Mouse (Mus musculus) forebrain, embryonic 13.5 days (tissue): Measurements from ENCODE around the gene Etv2. TPM values are rescaled to one million over a fixed set of nuclear protein-coding genes. Genes with fewer than 3 reads are reported as not detected.
A peak's percentile ranks its signal among the peaks of the same experiment; 100 is the strongest.

Experiments used
- ATAC-seq: fragments of 200-750 bp; cut with Nextera tagmentation; 2 replicates; pipeline ENCODE4 v1.8.0; 2017
- H3K27ac ChIP-seq: fragments of 300-500 bp; sonication (generic); 2 replicates; pipeline ENCODE4 v1.5.1; 2015; ENCODE audit warnings: inconsistent platforms, mild to moderate bottlenecking, moderate library complexity
- H3K27me3 ChIP-seq: fragments of 300-500 bp; sonication (generic); 2 replicates; pipeline ENCODE4 v1.6.1; 2015; ENCODE audit warnings: mild to moderate bottlenecking, inconsistent platforms
- H3K36me3 ChIP-seq: fragments of 300-500 bp; sonication (generic); 2 replicates; pipeline ENCODE4 v1.6.1; 2015; ENCODE audit warnings: mild to moderate bottlenecking, inconsistent platforms; ENCODE audit not compliant: poor library complexity, severe bottlenecking
- H3K4me1 ChIP-seq: fragments of 300-500 bp; sonication (generic); 2 replicates; pipeline ENCODE4 v1.6.1; 2015; ENCODE audit warnings: inconsistent platforms
- H3K4me2 ChIP-seq: fragments of 300-500 bp; sonication (generic); 2 replicates; pipeline ENCODE4 v1.6.1; 2015; ENCODE audit warnings: inconsistent platforms, mild to moderate bottlenecking, moderate library complexity
- H3K4me3 ChIP-seq: fragments of 300-500 bp; sonication (generic); 2 replicates; pipeline ENCODE4 v1.5.1; 2015; ENCODE audit warnings: mild to moderate bottlenecking, inconsistent platforms
- H3K9ac ChIP-seq: fragments of 300-500 bp; sonication (generic); 2 replicates; pipeline ENCODE4 v1.6.1; 2015; ENCODE audit warnings: mild to moderate bottlenecking, inconsistent platforms
- H3K9me3 ChIP-seq: fragments of 300-500 bp; sonication (generic); replicated peaks from 2 replicates; pipeline ENCODE4 v1.6.1; 2016; ENCODE audit warnings: inconsistent platforms
- WGBS: fragments of 180-500 bp; shearing (Covaris S2); methylation state at CpG from one replicate; pipeline ENCODE4 v1.1.7; 2015; 5-methylcytosine and 5-hydroxymethylcytosine counted together
- polyA plus RNA-seq: library from polyadenylated mRNA; unstranded; fragments of >200 nt; fragmentation: Nextera tagmentation; extraction: Ambion mirVana; gene quantifications from 2 replicates; pipeline ENCODE4 v1.2.1, GENCODE M21; 2015

Gene Etv2
- polyA plus RNA-seq, 1 experiment from 2014 or later, result not detected

DNA sequence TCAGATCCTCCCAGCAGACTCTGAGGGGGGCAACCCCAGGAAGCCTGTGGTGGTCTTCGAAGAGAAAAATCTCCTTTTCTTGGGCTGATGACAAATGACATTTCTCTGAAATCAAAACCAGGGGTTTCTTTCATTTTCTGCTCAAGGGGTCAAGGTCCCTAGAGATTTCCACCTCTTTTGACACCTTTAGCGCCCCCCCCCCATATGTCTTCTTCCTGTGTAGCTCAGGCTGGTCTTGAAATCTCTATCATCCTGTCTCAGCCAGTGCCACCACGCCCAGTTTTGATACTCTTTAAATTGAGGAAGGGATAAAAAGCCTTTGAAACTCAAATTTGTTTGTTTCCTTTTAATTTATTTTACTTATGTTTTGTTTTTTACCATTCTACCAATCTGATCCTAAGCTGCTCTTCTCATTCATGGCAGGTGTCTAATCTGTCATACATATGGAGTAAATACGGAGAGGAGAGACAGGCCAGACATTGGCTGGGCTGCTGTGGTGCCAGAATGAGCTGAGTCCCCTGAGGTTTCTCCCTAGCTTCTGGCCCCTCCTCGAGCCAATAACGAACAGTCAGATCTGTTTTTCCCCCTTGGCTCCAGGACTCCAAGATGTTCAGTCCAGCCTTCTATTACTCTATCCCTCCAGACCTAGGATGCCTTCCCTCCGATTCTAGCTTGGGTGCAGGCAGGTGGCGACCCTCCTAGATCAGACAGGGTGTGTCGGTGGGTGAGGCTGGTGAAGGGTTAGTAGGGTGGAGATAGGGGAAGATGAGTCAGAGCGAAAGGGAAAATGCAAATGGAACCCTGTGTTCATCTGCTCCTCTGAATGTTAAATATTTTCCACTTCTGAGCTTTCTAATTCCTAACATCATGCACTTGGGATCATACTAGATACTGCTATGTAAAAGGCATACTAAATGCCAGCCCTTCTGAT, 41.8 kb downstream of the Etv2 start:
- no peak for ATAC-seq
- Histone ChIP-seq H3K9ac (no peak overlapping the region), H3K4me1 (peaks cover 7% of the 10 kb centered on the region), H3K9me3 (no peaks in the 10 kb centered on the region), H3K27ac (no peak overlapping the region), H3K4me3 (no peak overlapping the region), H3K36me3 (no peaks in the 10 kb centered on the region), H3K4me2 (no peak overlapping the region), H3K27me3 (no peaks in the 10 kb centered on the region)
- 77% methylated on average over 10 of the region's 10 CpGs for WGBS

DNA sequence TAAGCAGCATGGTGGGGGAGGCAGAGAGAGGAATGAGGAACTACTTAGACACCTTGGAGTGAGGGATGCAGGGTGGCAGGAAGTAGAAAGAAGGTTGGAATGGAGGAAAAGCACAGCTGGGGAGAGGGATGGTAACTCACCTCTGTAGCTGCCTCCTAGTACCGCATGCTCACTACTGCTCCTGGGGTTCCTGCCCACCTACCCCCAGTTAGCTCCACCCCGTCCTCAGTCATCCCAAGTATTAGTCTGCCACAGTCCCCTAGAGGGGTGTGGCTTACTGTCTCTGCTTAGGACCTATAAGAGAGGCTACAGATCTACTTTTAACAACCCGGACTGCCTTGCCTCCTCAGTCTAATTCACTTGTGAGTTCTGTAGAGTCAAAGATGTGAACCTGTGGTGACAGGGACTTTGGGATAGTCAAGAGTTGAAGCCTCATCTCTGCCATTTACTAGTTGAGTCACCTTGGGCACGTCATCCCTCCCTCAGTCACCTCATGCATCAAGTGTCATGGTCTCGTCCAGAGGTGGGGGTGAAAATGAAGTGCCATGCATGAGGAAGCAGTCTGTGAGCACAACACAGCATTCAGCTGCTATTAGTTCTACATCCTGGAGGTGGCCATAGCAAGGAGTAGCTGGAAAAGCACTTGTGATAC, 42.8 kb downstream of the Etv2 start:
- 58% methylated on average over 5 of the region's 5 CpGs for WGBS
- Histone ChIP-seq H3K36me3 (no peaks in the 10 kb centered on the region), H3K4me2 (no peak overlapping the region), H3K4me1 (peaks cover 7% of the 10 kb centered on the region), H3K4me3 (no peak overlapping the region), H3K9ac (no peak overlapping the region), H3K27ac (no peak overlapping the region), H3K9me3 (no peaks in the 10 kb centered on the region), H3K27me3 (no peaks in the 10 kb centered on the region)
- no peak for ATAC-seq

DNA sequence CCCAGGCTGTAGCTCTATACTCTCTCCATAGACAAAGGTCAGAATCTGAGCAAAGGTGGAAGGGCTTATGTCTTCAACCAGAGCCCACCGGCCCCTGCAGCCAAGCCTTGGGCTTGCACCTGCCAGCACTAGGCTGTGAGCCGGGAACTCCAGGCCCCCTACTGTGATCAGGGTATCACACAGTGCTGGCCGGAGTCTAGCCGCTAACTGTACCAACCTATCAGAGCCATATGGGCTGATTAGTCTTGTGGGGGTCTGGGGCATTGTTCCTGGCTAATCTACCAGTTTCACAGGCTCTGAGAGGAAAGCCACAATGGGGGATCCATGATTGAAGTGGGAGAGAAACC, 44.1 kb downstream of the Etv2 start:
- Histone ChIP-seq H3K4me1 (peaks cover 19% of the 10 kb centered on the region), H3K9me3 (no peaks in the 10 kb centered on the region), H3K9ac (peak overlapping the region; percentile 45; the same call in 1 of the 2 replicates), H3K4me2 (no peak overlapping the region), H3K4me3 (no peak overlapping the region), H3K36me3 (peaks cover 3% of the 10 kb centered on the region; the same call in 1 of the 2 replicates), H3K27ac (no peak overlapping the region), H3K27me3 (no peaks in the 10 kb centered on the region)
- 10% methylated on average over 4 of the region's 4 CpGs for WGBS
- ATAC-seq, result no peak

DNA sequence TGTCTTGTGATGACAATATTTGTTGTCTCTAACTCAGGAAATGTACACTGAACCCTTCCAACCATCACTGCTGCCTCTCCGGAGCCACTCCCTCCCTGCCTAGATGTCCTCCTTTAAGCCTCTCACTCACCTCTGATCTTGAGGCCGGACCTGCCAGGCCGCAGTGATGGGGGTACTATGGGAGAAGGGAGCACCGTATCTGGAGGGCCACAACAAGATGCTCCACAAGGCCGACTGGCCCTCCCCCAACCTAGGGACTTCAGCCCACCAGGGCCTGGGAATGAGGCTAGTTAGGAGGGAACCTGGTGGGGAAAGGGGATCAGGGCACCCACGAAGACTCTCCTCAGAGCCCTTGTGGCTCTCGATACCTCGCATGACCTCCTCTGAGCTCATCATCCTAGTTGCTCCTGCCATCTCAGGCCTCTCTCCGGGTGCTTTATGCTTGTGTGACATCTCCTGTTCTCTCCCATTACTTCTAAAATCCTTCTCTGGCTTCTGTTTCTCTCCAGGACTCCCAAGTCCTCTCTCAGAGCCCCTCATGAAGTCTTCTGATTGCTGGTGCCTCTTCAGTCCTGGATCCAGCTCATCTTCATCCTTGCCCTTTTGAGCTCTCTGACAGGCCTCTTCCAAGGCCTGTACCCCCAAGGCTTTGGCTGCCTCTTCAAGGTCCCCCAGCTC, 44.6 kb downstream of the Etv2 start:
- Histone ChIP-seq H3K4me2 (no peak overlapping the region), H3K4me3 (no peak overlapping the region), H3K36me3 (peaks cover 8% of the 10 kb centered on the region), H3K27me3 (no peaks in the 10 kb centered on the region), H3K4me1 (peaks cover 23% of the 10 kb centered on the region), H3K9me3 (no peaks in the 10 kb centered on the region), H3K9ac (no peak overlapping the region), H3K27ac (no peak overlapping the region)
- ATAC-seq, result no peak
- 89% methylated on average over 9 of the region's 9 CpGs for WGBS

DNA sequence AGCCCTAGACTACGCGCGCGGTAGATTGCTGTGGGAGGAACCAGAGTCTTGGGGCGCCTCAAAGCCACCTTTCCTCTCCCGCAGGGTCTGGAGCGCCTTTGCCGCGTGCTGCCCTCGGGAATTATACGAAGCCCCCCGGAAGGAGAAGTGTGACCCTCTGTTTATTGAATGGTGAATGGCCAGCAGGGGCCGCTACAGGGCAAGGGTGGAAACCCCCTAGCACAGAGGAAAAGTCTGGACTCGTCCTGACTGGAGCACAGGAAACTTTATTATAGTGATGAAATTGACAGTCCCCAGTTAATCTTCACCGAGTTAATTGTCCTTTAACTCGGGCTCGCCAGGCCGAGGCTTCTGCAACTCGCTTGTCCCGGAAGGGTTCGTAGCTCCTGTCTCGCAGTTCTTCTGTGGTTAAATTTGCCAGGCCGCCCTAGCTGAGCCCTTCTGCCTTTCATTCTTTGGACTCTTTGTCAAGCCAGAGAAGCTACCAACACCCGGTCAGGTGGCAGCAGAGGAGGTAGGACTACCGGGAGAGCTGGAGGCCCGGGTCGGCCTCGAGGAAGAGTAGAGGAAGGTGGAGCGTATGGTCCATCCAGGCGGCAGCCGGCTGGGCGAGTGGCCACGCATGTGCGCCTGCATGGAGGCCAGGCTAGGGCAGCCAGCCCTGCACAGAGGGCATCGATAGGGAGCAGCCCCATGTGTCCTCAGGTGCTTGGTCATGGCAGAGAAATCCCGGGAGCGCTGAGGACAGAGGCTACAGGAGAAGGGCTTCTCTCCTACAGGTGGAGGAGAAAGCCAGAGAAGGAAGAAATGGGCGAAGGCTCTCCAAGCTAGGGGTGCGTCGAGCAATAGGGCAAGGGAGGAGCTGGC, 46.0 kb downstream of the Etv2 start:
- ATAC-seq, result peak; percentile 63
- WGBS, result 31% methylated on average over 39 of the region's 40 CpGs
- no peaks in the 10 kb centered on the region for H3K27me3 ChIP-seq
- peak overlapping the region; percentile 97 for H3K4me3 ChIP-seq
- H3K4me1 ChIP-seq, result peaks cover 23% of the 10 kb centered on the region
- H3K36me3 ChIP-seq, result peaks cover 22% of the 10 kb centered on the region
- H3K9ac ChIP-seq, result peak overlapping the region; percentile 99
- H3K9me3 ChIP-seq, result no peaks in the 10 kb centered on the region
- H3K27ac ChIP-seq, result peak overlapping the region; percentile 93
- peak overlapping the region; percentile 97 for H3K4me2 ChIP-seq

DNA sequence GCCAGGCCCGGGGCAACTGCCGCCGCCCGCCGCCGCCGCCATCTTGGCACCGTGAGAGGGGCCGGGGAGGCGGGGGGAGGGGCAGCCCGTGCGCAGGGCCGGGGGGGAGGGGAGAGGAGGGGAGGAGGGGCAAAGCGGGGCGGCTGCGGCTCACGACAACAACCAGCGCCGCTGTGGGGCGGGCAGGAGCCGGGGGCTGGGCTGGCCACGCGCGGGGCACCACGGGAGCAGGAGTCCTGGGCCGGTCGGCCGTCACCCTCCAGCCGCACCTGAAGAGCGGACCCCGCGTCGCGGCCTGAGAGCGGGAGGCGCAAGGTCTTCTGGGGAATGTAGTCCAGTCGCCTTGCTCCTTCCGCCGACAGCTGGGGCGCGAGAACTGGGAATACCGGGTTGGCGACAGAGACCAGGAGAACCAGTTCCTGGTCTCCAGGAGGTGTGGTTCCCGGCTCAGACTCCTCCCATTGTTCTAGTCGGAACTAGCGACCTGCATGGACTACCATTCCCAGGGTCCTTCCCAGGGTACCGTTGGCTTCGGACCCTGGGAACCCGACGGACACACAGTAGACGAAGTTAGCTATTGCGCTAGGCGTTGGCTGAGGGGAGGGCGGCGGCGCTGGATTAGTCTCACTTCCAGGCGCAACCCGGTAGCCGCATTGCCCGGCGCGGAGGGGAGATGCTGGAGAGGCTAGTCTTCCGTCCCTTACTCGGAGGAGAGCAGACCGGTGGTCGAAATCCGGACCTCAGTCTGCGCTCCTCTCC, 46.8 kb downstream of the Etv2 start, which contains the start of gene Kmt2b:
Gene Kmt2b, minus strand, starts transcription at position 51 of the 759 bp plus-strand sequence.
- Histone ChIP-seq H3K4me1 (peaks cover 23% of the 10 kb centered on the region), H3K9ac (peak within 1 kb of the TSS; percentile 99), H3K27ac (peak within 1 kb of the TSS; percentile 93), H3K4me3 (peak within 1 kb of the TSS; percentile 97), H3K36me3 (peaks cover 30% of the 10 kb centered on the region), H3K9me3 (no peaks in the 10 kb centered on the region), H3K4me2 (peak within 1 kb of the TSS; percentile 97), H3K27me3 (no peaks in the 10 kb centered on the region)
- ATAC-seq, result peak; percentile 95
- WGBS, result under 1% methylated on average over 51 of the region's 68 CpGs

DNA sequence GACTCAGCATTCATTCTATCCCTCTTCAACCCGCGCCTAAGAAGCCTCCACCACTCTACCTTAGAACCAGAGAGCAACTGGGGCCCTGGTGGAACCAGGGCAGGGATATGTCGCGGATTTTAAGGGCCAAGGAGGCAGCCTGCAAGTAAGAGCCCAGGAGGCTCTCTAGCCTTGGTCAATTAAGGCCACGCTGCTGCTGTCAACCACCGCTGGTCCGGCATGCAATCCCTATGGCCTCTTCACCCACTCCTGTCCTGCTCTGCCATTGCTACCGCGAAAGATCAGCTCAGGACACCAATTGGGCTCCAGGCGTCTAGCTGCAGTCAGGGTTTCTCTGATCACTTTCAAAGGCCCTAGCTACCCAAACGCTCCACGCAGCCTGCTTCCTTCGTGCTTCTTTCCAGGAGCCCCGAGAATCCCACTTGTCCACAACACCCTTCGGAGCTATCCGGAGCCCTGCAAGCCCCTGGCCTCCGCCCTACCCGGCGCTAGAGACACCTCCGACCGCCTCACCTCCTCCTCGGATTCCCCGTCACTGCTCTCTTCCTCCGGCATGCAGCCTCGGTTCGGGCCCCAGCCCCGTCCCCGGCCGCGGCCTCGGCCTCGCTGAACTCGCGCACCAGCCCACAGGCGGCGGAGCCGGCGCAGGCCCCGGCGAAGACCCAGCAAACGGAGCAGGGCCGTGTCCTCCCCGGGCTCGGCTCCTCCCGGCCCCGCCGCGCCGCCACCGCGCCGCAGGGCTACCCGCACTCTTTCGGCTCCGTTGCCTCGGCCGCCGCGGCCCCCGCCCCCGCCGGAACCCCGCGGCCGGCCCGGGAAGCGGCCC, 47.6 kb downstream of the Etv2 start:
- Histone ChIP-seq H3K27ac (peak overlapping the region; percentile 93), H3K4me1 (peaks cover 23% of the 10 kb centered on the region), H3K36me3 (peaks cover 38% of the 10 kb centered on the region), H3K4me2 (peak overlapping the region; percentile 97), H3K9me3 (no peaks in the 10 kb centered on the region), H3K9ac (peak overlapping the region; percentile 99), H3K27me3 (no peaks in the 10 kb centered on the region), H3K4me3 (peak overlapping the region; percentile 97)
- WGBS, result under 1% methylated on average over 30 of the region's 67 CpGs
- peak; percentile 57 for ATAC-seq

DNA sequence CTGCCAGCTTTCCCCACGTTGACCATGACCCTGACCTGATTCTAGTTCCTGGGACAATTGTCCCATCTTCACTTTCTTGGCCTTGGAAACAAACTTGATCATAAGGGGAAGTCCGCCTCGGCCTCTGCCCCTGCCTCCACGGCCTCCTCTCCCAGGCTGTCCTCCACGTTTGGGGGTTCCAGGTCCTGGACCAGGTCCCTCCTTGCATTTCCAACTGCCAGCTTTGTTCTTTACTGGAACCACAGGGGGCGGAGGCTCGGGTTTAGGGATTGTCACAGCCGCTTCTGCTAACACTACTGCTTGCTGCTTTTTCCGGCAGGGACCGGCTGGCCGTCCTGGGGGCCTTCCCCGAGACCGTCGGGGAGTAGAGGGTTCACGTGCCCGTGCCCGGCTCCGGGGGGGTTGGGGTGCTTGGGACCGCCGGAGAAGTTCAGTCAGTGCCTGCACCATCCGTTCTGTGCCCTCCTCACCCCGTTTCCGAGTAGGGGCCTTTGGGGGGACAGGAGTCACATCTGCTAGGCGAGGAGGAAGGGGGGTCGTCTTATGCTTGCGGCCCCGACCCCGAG, 49.1 kb downstream of the Etv2 start:
- Histone ChIP-seq H3K36me3 (peaks cover 53% of the 10 kb centered on the region), H3K4me1 (peaks cover 23% of the 10 kb centered on the region), H3K9me3 (no peaks in the 10 kb centered on the region), H3K27me3 (no peaks in the 10 kb centered on the region), H3K4me2 (peak overlapping the region; percentile 97), H3K4me3 (peak overlapping the region; percentile 97; the same call in 1 of the 2 replicates), H3K27ac (no peak overlapping the region), H3K9ac (peak overlapping the region; percentile 99)
- no peak for ATAC-seq
- WGBS, result 88% methylated on average over 28 of the region's 28 CpGs

DNA sequence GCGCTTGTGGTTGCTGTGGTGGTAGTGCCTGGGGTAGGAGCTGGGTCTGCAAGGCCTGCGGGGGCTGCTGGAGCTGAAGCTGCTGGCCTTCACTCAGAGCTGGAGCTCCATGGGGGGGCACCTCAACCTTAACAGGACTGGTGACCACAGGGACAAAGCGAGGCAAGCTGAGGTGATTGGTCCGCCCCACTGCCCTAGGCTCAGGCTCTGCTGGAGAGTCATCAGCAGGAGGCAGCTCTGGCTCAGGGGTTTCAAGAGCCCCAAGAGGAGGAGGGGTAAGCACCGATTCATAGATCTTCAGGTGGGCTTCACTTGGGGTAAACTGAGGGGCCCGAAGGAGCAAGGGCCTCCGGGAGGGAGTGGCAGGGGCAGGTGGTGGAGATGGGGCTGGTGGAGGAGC, 50.5 kb downstream of the Etv2 start:
- Histone ChIP-seq H3K36me3 (peaks cover 67% of the 10 kb centered on the region), H3K9ac (no peak overlapping the region), H3K27ac (no peak overlapping the region), H3K4me2 (no peak overlapping the region), H3K4me1 (peaks cover 23% of the 10 kb centered on the region), H3K9me3 (no peaks in the 10 kb centered on the region), H3K27me3 (no peaks in the 10 kb centered on the region), H3K4me3 (no peak overlapping the region)
- WGBS, result 94% methylated on average over 7 of the region's 7 CpGs
- ATAC-seq, result no peak

DNA sequence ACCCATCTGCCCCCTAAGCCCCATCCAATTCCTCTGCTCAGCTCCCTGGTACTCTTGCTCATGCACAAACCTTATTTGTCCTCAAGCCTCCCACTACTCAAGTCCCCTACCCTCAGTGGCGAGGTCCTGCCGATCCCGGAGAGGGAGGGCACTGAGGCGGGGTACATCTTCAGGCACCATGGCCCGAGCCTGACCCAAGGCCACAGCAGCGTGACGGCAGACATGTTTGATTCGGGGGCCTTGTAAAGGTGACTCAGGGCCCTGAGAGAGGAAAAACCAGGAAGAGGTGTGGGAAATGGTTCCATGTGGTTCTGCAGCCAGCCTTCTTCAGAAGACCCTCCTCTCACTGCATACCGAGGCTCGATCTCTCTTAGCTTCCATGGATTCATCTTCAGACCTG, 51.3 kb downstream of the Etv2 start:
- peaks cover 16% of the 10 kb centered on the region for H3K4me1 ChIP-seq
- H3K9me3 ChIP-seq, result no peaks in the 10 kb centered on the region
- whole genome bisulfite sequencing, result 95% methylated on average over 10 of the region's 10 CpGs
- H3K9ac ChIP-seq, result no peak overlapping the region
- H3K27me3 ChIP-seq, result no peaks in the 10 kb centered on the region
- no peak for ATAC-seq
- peaks cover 75% of the 10 kb centered on the region for H3K36me3 ChIP-seq
- H3K4me2 ChIP-seq, result no peak overlapping the region
- H3K27ac ChIP-seq, result no peak overlapping the region
- no peak overlapping the region for H3K4me3 ChIP-seq
